Mouse (Mus musculus): Measurements from ENCODE around the gene Ift122. TPM values are rescaled to one million over a fixed set of nuclear protein-coding genes. Genes with fewer than 3 reads are reported as not detected.
A peak's percentile ranks its signal among the peaks of the same experiment; 100 is the strongest.

The Ift122 gene
- polyA plus RNA-seq, 1 experiment from 2014 or later: 26.1 TPM

DNA sequence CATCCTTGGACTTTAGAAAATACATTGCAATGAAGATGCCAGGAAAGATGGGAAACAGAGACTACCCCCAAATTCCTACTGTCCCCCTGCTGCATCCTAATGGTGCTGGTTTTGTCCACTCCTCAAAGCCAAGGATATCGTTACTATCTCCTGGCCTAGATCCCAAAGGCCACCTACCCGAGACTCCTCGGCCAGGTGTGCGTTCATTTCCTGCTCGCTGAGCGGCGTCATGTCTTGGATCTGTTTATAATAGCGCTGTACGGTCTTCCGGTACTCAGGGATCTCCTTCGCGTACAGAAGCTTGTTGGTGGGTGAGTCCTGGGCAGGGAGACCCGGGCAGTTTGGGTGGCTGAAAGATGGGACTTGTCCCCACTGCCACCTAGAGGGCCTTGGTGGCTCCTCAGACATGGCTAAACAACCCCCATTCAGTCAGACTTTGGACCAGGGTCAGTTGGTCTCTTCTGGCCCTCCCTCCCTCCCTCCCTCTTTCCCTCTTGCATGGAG, 103.2 kb downstream of the Ift122 start:
- no peak overlapping the region for H3K4me3 ChIP-seq
- no peak overlapping the region for H3K9ac ChIP-seq
- H3K4me2 ChIP-seq: no peak overlapping the region
- H3K36me3 ChIP-seq (ENCODE audit: poor library complexity, severe bottlenecking): no peaks in the 10 kb centered on the region
- peak overlapping the region; percentile 78 for H3K27ac ChIP-seq
- H3K4me1 ChIP-seq: peaks cover 26% of the 10 kb centered on the region
- no peaks in the 10 kb centered on the region for H3K9me3 ChIP-seq (replicated peaks)
- WGBS: 87% methylated on average over 13 of the region's 13 CpGs
- ATAC-seq: 0 out of 2 replicates have a peak, but pooled peaks have one; percentile 1
- H3K27me3 ChIP-seq: no peaks in the 10 kb centered on the region

DNA sequence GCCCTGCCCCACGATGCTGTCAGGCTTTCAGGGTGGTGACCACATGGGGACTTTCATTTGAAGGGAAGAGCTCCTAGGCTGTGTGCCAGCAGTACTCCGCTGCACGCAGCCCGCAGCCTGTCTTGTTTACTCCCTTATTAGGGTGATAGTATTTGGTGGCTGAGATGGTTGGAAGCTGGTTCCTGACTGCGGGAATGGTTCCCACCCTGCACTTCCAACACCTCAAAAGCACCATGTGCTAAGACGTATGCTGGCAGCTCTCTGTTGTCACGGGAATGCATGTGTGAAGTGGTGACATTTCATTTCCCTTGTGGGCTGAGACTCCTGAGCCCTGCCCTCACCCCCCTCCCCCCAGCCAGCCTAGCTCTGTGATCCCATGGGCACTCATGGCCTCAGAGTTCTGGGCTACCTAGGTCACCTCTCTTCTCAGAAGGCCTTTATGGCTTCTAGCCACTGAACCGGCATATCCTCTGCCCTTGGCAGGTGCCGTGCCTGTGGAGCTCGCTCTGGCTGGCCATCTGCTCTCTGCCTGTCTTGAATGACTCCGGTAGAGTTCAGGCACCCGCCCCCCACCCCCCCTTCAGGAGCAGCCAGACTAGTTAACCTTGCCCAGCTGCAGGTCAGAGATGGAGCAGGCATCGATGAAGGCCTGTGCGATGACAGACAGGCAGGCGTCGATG, 103.8 kb downstream of the Ift122 start:
- 43% methylated on average over 16 of the region's 16 CpGs for WGBS
- Histone ChIP-seq H3K27me3 (no peaks in the 10 kb centered on the region), H3K4me1 (peaks cover 26% of the 10 kb centered on the region), H3K9ac (no peak overlapping the region), H3K36me3 (ENCODE audit: poor library complexity, severe bottlenecking) (no peaks in the 10 kb centered on the region), H3K9me3 (replicated peaks) (no peaks in the 10 kb centered on the region), H3K27ac (peak overlapping the region; percentile 78), H3K4me3 (no peak overlapping the region), H3K4me2 (no peak overlapping the region)
- peak; percentile 75 for ATAC-seq

DNA sequence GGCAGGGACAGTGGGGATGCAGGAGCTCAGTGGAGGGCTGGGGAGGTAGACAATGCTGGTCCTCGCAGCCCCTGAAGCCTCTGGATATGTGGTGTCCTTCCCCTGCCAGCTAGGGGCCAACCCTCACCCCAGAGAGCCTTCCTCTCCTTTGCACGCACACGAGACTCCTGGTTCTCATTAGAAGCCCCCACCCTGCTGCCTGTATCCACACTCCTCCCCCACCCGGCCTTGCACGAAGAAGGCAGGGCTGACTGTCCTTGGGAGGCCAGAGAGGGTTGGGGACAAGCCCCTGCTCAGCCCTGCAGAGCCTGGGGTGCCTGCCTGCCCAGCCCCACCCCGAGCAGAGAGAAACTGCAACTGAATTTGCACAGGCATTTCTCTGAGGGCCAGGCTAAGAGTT, 104.4 kb downstream of the Ift122 start:
- Histone ChIP-seq H3K27ac (peak overlapping the region; percentile 78), H3K4me1 (peaks cover 26% of the 10 kb centered on the region), H3K27me3 (no peaks in the 10 kb centered on the region), H3K9me3 (replicated peaks) (no peaks in the 10 kb centered on the region), H3K9ac (no peak overlapping the region), H3K4me3 (no peak overlapping the region), H3K4me2 (no peak overlapping the region), H3K36me3 (ENCODE audit: poor library complexity, severe bottlenecking) (no peaks in the 10 kb centered on the region)
- 40% methylated on average over 5 of the region's 6 CpGs for WGBS
- no peak for ATAC-seq

DNA sequence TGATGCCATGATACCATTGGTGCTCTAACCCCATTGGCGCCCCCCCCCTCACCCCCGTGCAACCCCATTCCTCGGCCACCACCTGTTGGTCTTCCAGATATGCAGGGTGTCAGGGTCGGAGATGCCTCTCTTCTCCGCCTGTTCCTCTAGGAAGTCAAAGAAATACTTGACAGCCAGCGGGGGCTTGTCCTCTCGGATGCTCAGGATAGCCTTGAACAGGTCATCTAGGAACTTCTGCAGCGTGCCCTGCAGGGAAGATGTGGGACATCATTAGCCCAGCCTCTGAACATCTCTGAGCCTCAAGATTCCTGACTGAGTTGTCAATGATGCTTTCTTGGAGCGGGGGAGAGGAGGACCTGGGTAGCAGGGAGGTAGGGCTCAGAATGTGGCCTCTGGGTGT, 105.2 kb downstream of the Ift122 start:
- Histone ChIP-seq H3K27ac (no peak overlapping the region), H3K4me3 (no peak overlapping the region)

DNA sequence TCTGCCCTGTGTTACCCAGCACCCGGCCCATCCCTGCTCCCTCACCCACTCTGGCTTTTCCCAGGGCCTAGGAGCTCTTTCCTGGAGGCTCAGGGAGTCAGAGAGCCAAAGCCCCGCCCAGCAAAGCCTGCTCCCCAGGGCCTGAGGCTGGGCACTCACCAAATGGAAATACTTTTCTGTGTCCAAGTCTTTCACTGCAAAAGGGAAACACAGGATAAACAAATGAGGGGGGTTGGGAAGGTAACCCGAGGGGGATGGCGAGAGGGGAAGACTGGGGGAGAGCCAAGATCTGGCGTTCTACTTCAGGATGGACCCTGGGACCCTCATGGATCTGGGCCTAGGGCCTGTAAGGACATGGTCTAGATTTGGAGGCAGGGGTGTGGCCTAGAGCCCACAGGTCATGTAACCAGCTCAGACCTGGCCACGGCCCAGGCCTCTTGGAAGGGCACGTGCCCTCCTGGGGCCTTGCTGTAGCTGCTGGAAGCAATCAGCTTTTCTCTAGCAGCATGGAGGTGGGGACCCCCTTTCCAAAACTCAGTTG, 106.0 kb downstream of the Ift122 start:
- peaks cover 26% of the 10 kb centered on the region for H3K4me1 ChIP-seq
- no peak overlapping the region for H3K4me3 ChIP-seq
- ATAC-seq: no peak
- 85% methylated on average over 7 of the region's 7 CpGs for WGBS
- no peaks in the 10 kb centered on the region for H3K9me3 ChIP-seq (replicated peaks)
- H3K27me3 ChIP-seq: no peaks in the 10 kb centered on the region
- H3K4me2 ChIP-seq: no peak overlapping the region
- no peak overlapping the region for H3K27ac ChIP-seq
- H3K36me3 ChIP-seq (ENCODE audit: poor library complexity, severe bottlenecking): no peaks in the 10 kb centered on the region
- H3K9ac ChIP-seq: no peak overlapping the region

More for the DNA sequence above, 105.2 kb downstream of the Ift122 start:
- H3K4me1 ChIP-seq: peaks cover 26% of the 10 kb centered on the region
- H3K9me3 ChIP-seq (replicated peaks): no peaks in the 10 kb centered on the region
- ATAC-seq: no peak
- WGBS: 90% methylated on average over 9 of the region's 9 CpGs
- H3K36me3 ChIP-seq (ENCODE audit: poor library complexity, severe bottlenecking): no peaks in the 10 kb centered on the region
- H3K4me2 ChIP-seq: no peak overlapping the region
- H3K9ac ChIP-seq: no peak overlapping the region
- no peaks in the 10 kb centered on the region for H3K27me3 ChIP-seq

DNA sequence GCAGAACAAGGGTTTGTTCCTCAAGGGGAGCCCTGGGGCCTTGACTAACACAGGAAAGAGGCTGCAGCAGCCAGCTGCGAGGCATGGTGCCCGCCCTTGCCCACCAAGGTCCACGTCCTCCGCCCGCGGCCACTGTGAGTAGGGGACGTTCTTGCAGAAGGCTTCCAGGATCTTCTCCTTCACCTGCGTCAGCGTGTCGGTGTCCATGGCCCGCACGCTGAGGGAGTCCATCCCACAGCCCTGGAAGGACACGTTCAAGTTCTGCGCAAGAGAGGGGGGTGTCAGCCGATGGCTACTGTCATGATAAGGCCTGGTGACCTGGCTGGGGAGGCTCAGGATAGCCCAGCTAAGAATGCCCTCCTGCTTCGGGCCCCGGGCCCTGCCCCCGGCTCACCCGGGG, 107.1 kb downstream of the Ift122 start:
- WGBS: 93% methylated on average over 19 of the region's 19 CpGs
- no peaks in the 10 kb centered on the region for H3K27me3 ChIP-seq
- no peak overlapping the region for H3K27ac ChIP-seq
- H3K36me3 ChIP-seq (ENCODE audit: poor library complexity, severe bottlenecking): no peaks in the 10 kb centered on the region
- H3K4me3 ChIP-seq: no peak overlapping the region
- no peak overlapping the region for H3K4me2 ChIP-seq
- ATAC-seq: no peak
- no peaks in the 10 kb centered on the region for H3K9me3 ChIP-seq (replicated peaks)
- no peak overlapping the region for H3K9ac ChIP-seq
- H3K4me1 ChIP-seq: peaks cover 21% of the 10 kb centered on the region

DNA sequence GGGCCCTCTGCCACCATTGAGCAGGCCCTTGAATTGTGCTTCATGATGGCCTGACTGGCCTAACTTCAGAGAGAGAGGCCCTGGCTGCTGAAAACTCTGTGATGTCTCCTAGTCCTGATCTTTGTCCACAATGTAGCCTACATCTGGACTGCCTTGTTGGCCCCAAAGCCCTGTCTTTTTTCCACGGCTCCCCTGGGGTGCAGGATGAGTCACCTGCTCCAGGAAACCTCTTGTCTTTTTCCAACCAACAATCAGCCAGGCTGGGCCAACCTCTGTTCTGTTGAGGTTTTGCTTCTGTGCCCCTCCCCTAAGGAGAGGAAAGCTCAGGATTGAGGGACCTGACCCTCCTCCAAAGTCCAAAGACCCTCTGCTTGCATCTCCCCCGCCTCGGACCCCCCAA, 108.5 kb downstream of the Ift122 start:
- H3K4me1 ChIP-seq: peaks cover 15% of the 10 kb centered on the region
- no peaks in the 10 kb centered on the region for H3K27me3 ChIP-seq
- no peak overlapping the region for H3K9ac ChIP-seq
- no peaks in the 10 kb centered on the region for H3K36me3 ChIP-seq (ENCODE audit: poor library complexity, severe bottlenecking)
- ATAC-seq: no peak
- no peaks in the 10 kb centered on the region for H3K9me3 ChIP-seq (replicated peaks)
- H3K27ac ChIP-seq: no peak overlapping the region
- no peak overlapping the region for H3K4me3 ChIP-seq
- no peak overlapping the region for H3K4me2 ChIP-seq
- 85% methylated on average over 3 of the region's 3 CpGs for WGBS

DNA sequence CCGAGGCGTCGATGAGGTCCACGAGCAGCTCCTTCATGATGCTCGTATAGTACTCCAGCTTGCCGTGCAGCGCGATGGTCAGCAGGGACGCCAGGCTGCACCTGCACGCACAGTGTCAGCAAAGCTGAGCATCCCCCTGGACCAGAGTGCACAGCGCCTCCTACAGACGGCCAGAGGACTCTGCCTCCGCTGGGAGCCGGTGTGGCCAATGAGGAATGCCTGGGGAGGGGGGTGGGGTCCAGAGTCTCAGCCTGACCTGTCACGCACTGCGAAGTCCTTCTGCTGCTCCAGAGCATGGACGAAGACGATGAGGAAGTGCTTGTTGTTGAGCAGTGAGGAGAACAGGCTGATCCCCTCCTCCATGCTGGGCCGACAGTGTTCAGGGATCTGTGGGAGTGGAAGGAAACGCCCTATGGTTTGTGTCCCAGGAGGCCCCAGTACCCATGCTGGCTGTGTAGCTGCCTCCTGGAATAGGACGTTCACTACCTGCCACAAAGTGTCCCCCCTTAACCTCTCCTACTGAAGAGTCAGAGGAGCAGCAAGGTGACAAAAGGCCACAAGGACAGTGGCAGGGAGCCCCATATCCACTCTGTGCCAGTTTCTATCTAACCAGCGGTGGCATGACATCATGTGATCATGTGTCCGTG, 109.3 kb downstream of the Ift122 start:
- Histone ChIP-seq H3K4me1 (peaks cover 7% of the 10 kb centered on the region; the same call in 1 of the 2 replicates), H3K27me3 (no peaks in the 10 kb centered on the region), H3K4me2 (no peak overlapping the region), H3K4me3 (no peak overlapping the region), H3K27ac (no peak overlapping the region), H3K36me3 (ENCODE audit: poor library complexity, severe bottlenecking) (no peaks in the 10 kb centered on the region), H3K9me3 (replicated peaks) (no peaks in the 10 kb centered on the region), H3K9ac (no peak overlapping the region)
- WGBS: 28% methylated on average over 23 of the region's 23 CpGs
- 0 out of 2 replicates have a peak, but pooled peaks have one; percentile 19 for ATAC-seq

DNA sequence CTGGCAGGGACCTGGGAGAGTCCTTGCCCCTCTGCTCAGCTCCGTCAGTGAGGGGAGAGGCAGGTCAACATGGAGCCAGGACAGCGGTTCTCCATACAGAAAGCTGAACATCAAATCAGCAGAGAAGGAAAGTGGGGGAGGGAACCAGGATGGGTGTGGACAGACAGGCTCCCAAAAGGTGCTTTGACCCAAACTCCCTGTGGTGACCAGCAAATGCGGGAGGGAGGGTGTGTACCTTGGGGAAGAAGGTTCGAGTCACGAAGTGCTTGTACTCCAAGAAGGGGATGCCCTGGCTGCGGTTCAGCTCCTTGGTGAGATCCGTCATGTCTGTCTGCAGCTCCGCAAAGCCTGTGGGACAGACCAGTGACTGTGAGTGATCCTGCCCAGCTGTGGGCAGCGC, 110.4 kb downstream of the Ift122 start:
- no peak for ATAC-seq
- Histone ChIP-seq H3K4me2 (no peak overlapping the region), H3K4me1 (peaks cover 9% of the 10 kb centered on the region), H3K9me3 (replicated peaks) (no peaks in the 10 kb centered on the region), H3K36me3 (ENCODE audit: poor library complexity, severe bottlenecking) (no peaks in the 10 kb centered on the region), H3K27ac (no peak overlapping the region), H3K4me3 (no peak overlapping the region), H3K27me3 (no peaks in the 10 kb centered on the region), H3K9ac (no peak overlapping the region)
- WGBS: 81% methylated on average over 9 of the region's 9 CpGs

DNA sequence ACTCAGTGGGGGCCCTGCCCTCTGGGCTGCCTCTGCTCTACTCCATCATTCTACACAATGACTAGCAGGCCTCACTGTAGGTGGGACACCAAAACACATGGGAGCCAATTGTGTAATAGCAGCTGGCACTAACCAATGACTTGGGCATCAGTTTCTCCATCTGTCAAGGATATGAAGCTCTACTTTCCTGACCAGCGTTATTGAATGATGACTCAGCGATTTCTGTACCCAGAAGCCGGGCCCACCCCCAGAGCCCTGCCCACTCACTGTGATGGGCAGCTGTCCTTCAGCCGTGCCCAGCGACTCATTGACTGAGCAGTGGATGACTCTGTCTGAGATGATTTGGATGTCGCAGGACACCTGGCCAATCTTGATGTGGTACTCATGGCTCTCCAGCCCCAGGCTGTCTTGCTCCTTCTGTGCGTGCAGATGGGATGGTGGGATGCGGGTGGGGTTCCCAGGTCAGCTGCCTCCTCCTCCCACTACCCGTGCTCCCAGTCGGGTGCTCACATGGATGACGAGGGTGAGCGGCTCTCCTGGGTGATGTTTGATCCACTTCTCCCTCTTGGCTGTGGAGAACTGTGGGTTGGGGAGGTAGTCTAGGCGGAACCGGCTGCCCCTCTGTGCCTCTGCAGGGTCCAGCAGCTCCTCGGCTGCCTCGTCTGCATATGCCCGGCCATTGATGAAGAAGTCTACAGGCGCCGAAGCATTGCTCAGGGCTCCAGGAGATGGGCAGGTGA, 113.1 kb downstream of the Ift122 start:
- H3K27me3 ChIP-seq: no peaks in the 10 kb centered on the region
- WGBS: 95% methylated on average over 19 of the region's 19 CpGs
- H3K9ac ChIP-seq: no peak overlapping the region
- no peak for ATAC-seq
- H3K4me2 ChIP-seq: no peak overlapping the region
- no peaks in the 10 kb centered on the region for H3K9me3 ChIP-seq (replicated peaks)
- H3K4me3 ChIP-seq: no peak overlapping the region
- H3K27ac ChIP-seq: no peak overlapping the region
- H3K4me1 ChIP-seq: peaks cover 28% of the 10 kb centered on the region
- H3K36me3 ChIP-seq (ENCODE audit: poor library complexity, severe bottlenecking): no peaks in the 10 kb centered on the region

DNA sequence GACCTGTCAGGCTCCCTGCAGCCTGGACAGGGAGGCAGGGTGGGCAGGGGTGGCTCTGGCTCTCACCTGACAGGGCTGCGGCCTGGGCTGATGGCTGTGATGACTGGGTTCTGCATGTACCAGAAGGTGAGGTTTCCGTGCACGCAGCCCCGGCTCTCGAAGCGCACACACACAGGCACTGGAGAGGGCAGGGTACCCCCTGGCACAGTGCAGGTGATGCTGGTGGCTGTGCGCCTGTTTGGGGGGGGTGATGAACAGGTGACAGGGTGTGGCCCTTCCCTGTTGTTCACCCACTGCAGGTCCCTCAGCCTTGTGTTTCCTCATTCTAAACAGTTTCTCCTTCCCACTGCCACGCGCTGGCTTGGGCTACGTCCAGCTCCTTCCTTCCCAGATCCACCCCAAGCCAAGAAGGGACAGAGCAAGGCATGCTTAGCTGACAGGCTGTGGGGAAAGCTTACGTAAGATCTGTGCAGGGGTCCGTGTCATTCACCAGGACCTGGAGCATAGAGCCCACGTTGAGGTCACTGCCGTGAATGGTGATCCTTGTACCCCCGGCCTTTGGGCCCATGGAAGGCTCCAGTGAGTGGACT, 114.1 kb downstream of the Ift122 start:
- no peak overlapping the region for H3K4me3 ChIP-seq
- H3K4me2 ChIP-seq: no peak overlapping the region
- no peaks in the 10 kb centered on the region for H3K27me3 ChIP-seq
- no peak overlapping the region; the same call in 1 of the 2 replicates for H3K9ac ChIP-seq
- no peaks in the 10 kb centered on the region for H3K9me3 ChIP-seq (replicated peaks)
- ATAC-seq: no peak
- no peak overlapping the region for H3K27ac ChIP-seq
- WGBS: 92% methylated on average over 15 of the region's 15 CpGs
- H3K4me1 ChIP-seq: peaks cover 38% of the 10 kb centered on the region
- no peaks in the 10 kb centered on the region for H3K36me3 ChIP-seq (ENCODE audit: poor library complexity, severe bottlenecking)

Data from forebrain, embryonic 13.5 days (tissue).